Mouse (Mus musculus) midbrain, embryonic 15.5 days (tissue): ENCODE measurements around the gene Rp2. TPM values are rescaled to one million over a fixed set of nuclear protein-coding genes. Genes with fewer than 3 reads are reported as not detected.
"Not testable (repeated sequence)": the region's sequence is repeated elsewhere in the genome, so short reads cannot be mapped to it uniquely, and the experiment has no call there.

Experiments
- ATAC-seq: fragments of 200-750 bp; cut with Nextera tagmentation; replicated peaks from 2 replicates; pipeline ENCODE4 v1.8.0; 2017; ENCODE audit warnings: moderate TSS enrichment
- H3K27ac ChIP-seq: fragments of 300-500 bp; sonication (generic); 2 replicates; pipeline ENCODE4 v1.5.1; 2015; ENCODE audit warnings: mild to moderate bottlenecking, inconsistent platforms
- H3K27me3 ChIP-seq: fragments of 300-500 bp; sonication (generic); replicated peaks from 2 replicates; pipeline ENCODE4 v1.6.1; 2015; ENCODE audit warnings: inconsistent platforms
- H3K36me3 ChIP-seq: fragments of 300-500 bp; sonication (generic); replicated peaks from 2 replicates; pipeline ENCODE4 v1.6.1; 2015; ENCODE audit warnings: inconsistent platforms
- H3K4me1 ChIP-seq: fragments of 300-500 bp; sonication (generic); 2 replicates; pipeline ENCODE4 v1.6.1; 2015; ENCODE audit warnings: inconsistent platforms
- H3K4me2 ChIP-seq: fragments of 300-500 bp; sonication (generic); 2 replicates; pipeline ENCODE4 v1.6.1; 2015; ENCODE audit warnings: inconsistent platforms, mild to moderate bottlenecking, moderate library complexity
- H3K4me3 ChIP-seq: fragments of 300-500 bp; sonication (generic); 2 replicates; pipeline ENCODE4 v1.5.1; 2015; ENCODE audit warnings: mild to moderate bottlenecking, inconsistent platforms
- H3K9ac ChIP-seq: fragments of 300-500 bp; sonication (generic); 2 replicates; pipeline ENCODE4 v1.6.1; 2015; ENCODE audit warnings: mild to moderate bottlenecking, inconsistent platforms
- H3K9me3 ChIP-seq: fragments of 300-500 bp; sonication (generic); 2 replicates; pipeline ENCODE4 v1.6.1; 2016; ENCODE audit warnings: inconsistent platforms
- WGBS: fragments of 180-500 bp; shearing (Covaris S2); methylation state at CpG from one replicate; pipeline ENCODE4 v1.1.7; 2015; ENCODE audit warnings: mixed read lengths; 5-methylcytosine and 5-hydroxymethylcytosine counted together
- polyA plus RNA-seq: library from polyadenylated mRNA; unstranded; fragments of >200 nt; fragmentation: Nextera tagmentation; extraction: Ambion mirVana; gene quantifications from 2 replicates; pipeline ENCODE4 v1.2.1, GENCODE M21; 2015

The Rp2 gene
- polyA plus RNA-seq, result 13.0 and 14.9 TPM in 2 replicates

GRCm38 (mm10) chrX:20364391-20365365 lies at the start of gene Rp2:
Gene Rp2 (plus strand): TSS chrX:20364481.
- no peaks in the 10 kb centered on the region for H3K27me3 ChIP-seq
- H3K9ac ChIP-seq, result peak within 1 kb of the TSS; percentile 74
- no peaks in the 10 kb centered on the region for H3K9me3 ChIP-seq
- peak within 1 kb of the TSS; percentile 71 for H3K27ac ChIP-seq
- H3K4me1 ChIP-seq, result peaks cover 4% of the 10 kb centered on the region; the same call in 1 of the 2 replicates
- WGBS, result 18% methylated on average over 35 of the region's 35 CpGs
- H3K4me2 ChIP-seq, result peak within 1 kb of the TSS; percentile 58
- H3K36me3 ChIP-seq, result no peaks in the 10 kb centered on the region
- peak; percentile 100 for ATAC-seq
- H3K4me3 ChIP-seq, result peak within 1 kb of the TSS; percentile 65

GRCm38 (mm10) chrX:20332756-20333155 lies 31.5 kb upstream of the Rp2 start:
- no peak overlapping the region for H3K4me2 ChIP-seq
- H3K9me3 ChIP-seq, result no peaks in the 10 kb centered on the region
- H3K4me3 ChIP-seq, result no peak overlapping the region
- no peak for ATAC-seq
- no peaks in the 10 kb centered on the region for H3K27me3 ChIP-seq
- no peak overlapping the region for H3K27ac ChIP-seq
- no peak overlapping the region for H3K9ac ChIP-seq
- H3K36me3 ChIP-seq, result no peaks in the 10 kb centered on the region
- no peaks in the 10 kb centered on the region for H3K4me1 ChIP-seq
- 43% methylated on average over 1 of the region's 1 CpGs for WGBS

DNA sequence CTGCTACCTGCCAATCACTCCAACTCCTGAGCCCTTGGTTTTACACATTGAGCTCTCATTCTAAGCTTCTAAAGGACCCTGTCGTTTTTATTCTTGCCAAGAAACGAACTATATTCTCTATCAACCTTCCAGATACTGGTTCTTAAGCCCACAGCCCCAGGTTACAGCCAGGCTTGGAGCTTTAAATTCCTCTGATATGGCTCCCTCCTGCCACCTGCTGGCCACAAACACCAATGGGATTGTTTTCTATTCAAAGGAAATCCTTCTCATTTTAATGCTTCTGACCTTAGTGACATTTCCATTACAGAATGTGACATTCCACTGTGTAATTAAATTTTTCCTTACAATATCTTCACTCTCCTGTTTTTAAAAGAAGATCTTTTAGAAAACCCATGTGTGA lies 28.6 kb upstream of the Rp2 start:
- no peaks in the 10 kb centered on the region for H3K27me3 ChIP-seq
- H3K27ac ChIP-seq, result no peak overlapping the region
- no peaks in the 10 kb centered on the region for H3K4me1 ChIP-seq
- no peaks in the 10 kb centered on the region for H3K9me3 ChIP-seq
- H3K36me3 ChIP-seq, result no peaks in the 10 kb centered on the region
- no peak overlapping the region for H3K4me2 ChIP-seq
- no peak overlapping the region for H3K9ac ChIP-seq
- ATAC-seq, result no peak
- H3K4me3 ChIP-seq, result no peak overlapping the region
- WGBS, result 28% methylated on average over 2 of the region's 2 CpGs

DNA sequence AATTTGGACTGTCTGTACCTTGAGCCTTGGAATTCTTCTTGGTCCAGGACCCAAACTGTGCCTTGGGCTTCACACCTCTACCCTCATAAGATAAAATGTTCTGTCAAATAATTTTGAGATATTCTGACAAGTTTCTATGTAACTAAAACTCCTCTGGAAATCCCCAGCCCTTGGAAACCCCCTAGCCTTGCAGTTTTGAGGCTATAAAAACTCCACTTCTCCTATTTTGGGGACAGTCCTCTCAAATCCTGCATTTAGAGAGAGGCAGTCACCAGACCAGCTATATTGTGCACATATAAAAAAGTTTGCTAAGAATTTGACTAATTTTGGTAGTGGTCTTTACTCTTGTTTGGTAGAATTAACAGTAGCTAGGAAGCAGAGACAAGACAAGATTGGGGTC lies 19.3 kb upstream of the Rp2 start:
- no peak overlapping the region for H3K27ac ChIP-seq
- H3K9ac ChIP-seq, result no peak overlapping the region
- no peak for ATAC-seq
- no peaks in the 10 kb centered on the region for H3K4me1 ChIP-seq
- H3K4me2 ChIP-seq, result no peak overlapping the region
- H3K27me3 ChIP-seq, result no peaks in the 10 kb centered on the region
- no peak overlapping the region for H3K4me3 ChIP-seq
- H3K36me3 ChIP-seq, result no peaks in the 10 kb centered on the region
- no peaks in the 10 kb centered on the region for H3K9me3 ChIP-seq

DNA sequence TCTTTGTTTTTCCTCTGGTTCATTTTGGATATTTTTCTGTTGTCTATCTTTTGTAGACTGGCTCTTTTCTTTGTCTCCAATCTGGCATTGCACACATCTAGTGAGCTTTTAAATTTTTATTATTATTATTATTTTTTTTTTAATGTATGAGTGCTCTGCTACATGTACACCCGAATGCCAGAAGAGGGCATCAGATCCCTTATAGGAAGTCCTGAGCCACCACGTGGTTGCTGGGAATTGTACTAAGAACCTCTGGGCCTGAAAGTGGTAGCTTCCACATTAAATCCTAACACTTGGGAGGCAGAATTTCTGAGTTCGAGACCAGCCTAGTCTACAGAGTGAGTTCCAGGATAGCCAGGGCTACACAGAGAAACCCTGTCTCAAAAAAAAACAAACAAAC lies 17.9 kb upstream of the Rp2 start:
- 68% methylated on average over 3 of the region's 3 CpGs for WGBS
- no peaks in the 10 kb centered on the region for H3K27me3 ChIP-seq
- no peak for ATAC-seq

GRCm38 (mm10) chrX:20350241-20350640 lies 14.0 kb upstream of the Rp2 start:
- H3K4me2 ChIP-seq, H3K4me3 ChIP-seq, H3K36me3 ChIP-seq, H3K27ac ChIP-seq, ATAC-seq, H3K9me3 ChIP-seq, H3K4me1 ChIP-seq, H3K27me3 ChIP-seq, H3K9ac ChIP-seq: not testable (repeated sequence)
- WGBS, result 92% methylated on average over 4 of the region's 4 CpGs

More for the DNA sequence above, 17.9 kb upstream of the Rp2 start:
- Histone ChIP-seq H3K4me1 (no peaks in the 10 kb centered on the region), H3K36me3 (no peaks in the 10 kb centered on the region), H3K4me2 (no peak overlapping the region), H3K9me3 (no peaks in the 10 kb centered on the region), H3K27ac (no peak overlapping the region), H3K9ac (no peak overlapping the region), H3K4me3 (no peak overlapping the region)

DNA sequence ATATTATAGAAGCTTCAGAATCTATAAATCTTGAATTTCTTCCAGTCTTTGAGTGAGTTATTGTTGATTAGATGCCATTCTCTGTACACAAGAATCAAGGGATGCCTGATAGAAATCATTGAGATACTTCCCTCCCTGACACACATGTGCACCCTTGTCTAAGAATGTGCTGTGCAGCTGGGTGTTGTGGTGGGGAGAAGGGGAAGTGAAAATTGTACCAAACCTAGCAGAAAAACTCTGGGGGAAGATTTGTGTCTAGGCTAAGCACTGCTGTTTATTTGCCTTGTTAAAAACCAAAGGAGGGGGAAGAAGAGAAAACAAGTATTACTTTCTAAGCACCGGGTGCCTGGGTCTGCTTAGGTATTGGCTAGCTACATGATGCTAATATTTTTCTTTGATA lies 9.0 kb upstream of the Rp2 start:
- H3K4me1 ChIP-seq, result no peaks in the 10 kb centered on the region
- H3K36me3 ChIP-seq, result no peaks in the 10 kb centered on the region
- no peak overlapping the region for H3K4me3 ChIP-seq
- ATAC-seq, result no peak
- WGBS, result 89% methylated on average over 1 of the region's 1 CpGs
- no peak overlapping the region for H3K4me2 ChIP-seq
- no peak overlapping the region for H3K9ac ChIP-seq
- H3K27me3 ChIP-seq, result no peaks in the 10 kb centered on the region
- H3K27ac ChIP-seq, result no peak overlapping the region
- no peaks in the 10 kb centered on the region for H3K9me3 ChIP-seq

GRCm38 (mm10) chrX:20356309-20356708 lies 8.0 kb upstream of the Rp2 start:
- no peak overlapping the region for H3K27ac ChIP-seq
- no peaks in the 10 kb centered on the region for H3K4me1 ChIP-seq
- WGBS, result 38% methylated on average over 3 of the region's 3 CpGs
- no peaks in the 10 kb centered on the region for H3K27me3 ChIP-seq
- H3K4me3 ChIP-seq, result no peak overlapping the region
- no peak overlapping the region for H3K9ac ChIP-seq
- H3K36me3 ChIP-seq, result no peaks in the 10 kb centered on the region
- H3K4me2 ChIP-seq, result no peak overlapping the region
- H3K9me3 ChIP-seq, result no peaks in the 10 kb centered on the region
- no peak for ATAC-seq

DNA sequence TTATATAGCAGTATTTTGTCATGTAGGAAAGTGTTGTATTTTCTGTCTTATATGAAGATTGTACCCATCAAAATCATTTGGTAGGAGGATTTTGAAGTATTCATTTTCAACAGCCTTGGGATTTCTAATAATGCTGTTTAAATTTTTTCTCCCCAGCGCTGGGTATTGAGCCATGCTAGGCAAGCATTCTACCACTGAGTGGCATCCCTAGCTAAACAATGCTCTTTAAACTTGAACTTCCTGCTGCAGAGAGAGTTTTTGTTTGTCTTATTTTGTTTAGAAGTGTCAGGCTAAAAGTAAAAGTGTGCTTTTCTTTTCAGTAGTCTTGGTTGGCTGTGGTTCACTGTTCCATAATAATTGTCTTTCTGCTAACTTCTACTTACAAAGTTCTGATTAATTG lies 1.8 kb downstream of the Rp2 start:
- H3K9ac ChIP-seq, result no peak overlapping the region
- 48% methylated on average over 1 of the region's 1 CpGs for WGBS

DNA sequence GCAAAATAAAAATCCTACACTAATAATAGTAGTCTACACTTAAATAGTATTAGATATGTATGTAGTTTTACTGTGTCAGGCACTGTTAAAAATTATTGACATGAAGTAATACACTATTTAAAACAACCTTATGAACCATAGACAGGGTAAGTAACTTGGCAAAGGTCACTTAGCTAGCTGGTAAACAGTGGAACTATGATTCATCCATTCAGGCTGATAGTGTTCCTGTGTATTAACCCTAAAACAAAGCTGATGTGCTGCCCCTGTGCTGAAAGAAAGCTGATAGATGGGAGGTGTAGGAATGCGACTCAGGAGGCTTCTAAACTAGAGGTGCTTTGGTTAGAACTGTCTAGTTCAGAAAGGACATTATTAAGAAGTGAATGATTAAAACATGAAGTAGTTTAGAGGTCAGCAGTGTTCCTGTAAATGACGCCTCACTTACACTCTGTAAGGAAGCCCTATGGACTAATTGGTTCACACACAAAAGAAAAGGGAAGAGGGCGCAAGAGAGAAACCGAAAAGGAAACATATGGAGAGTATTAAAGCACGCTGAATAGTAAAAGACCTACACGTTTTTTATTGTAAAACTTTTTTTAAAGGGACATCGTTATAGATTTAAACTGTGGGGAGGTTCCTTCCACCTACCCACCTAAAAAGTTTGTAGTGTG lies 15.2 kb downstream of the Rp2 start:
- WGBS, result 76% methylated on average over 7 of the region's 7 CpGs
- no peaks in the 10 kb centered on the region for H3K9me3 ChIP-seq
- no peaks in the 10 kb centered on the region for H3K36me3 ChIP-seq

More for the DNA sequence above, 1.8 kb downstream of the Rp2 start:
- no peak for ATAC-seq
- Histone ChIP-seq H3K27ac (no peak overlapping the region), H3K4me2 (peak overlapping the region; percentile 34), H3K36me3 (no peaks in the 10 kb centered on the region), H3K9me3 (no peaks in the 10 kb centered on the region), H3K27me3 (no peaks in the 10 kb centered on the region), H3K4me3 (peak overlapping the region; percentile 9), H3K4me1 (peaks cover 4% of the 10 kb centered on the region; the same call in 1 of the 2 replicates)

DNA sequence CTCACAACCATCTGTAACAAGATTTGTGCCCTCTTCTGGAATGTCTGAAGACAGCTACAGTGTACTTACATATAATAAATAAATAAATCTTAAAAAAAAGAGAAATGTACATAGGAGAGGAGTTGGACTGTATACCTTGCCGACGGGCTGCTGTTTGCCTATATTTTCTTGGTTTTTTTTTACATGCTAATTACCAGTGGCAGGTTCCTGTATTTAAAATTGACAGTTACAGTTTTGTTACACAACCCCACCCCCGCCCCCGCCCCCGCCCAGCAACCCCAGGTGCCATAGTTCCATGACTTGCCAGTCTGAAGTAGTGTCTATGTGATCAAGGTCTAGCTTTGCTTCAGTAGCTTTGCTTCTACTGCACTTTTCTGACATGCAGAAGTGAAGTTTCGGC lies 18.0 kb downstream of the Rp2 start:
- no peaks in the 10 kb centered on the region for H3K9me3 ChIP-seq
- H3K36me3 ChIP-seq, result no peaks in the 10 kb centered on the region
- WGBS, result 85% methylated on average over 6 of the region's 6 CpGs
- no peaks in the 10 kb centered on the region for H3K4me1 ChIP-seq
- no peak overlapping the region for H3K4me3 ChIP-seq
- ATAC-seq, result no peak
- no peak overlapping the region for H3K27ac ChIP-seq
- no peaks in the 10 kb centered on the region for H3K27me3 ChIP-seq
- no peak overlapping the region for H3K9ac ChIP-seq
- no peak overlapping the region for H3K4me2 ChIP-seq

More for the DNA sequence above, 15.2 kb downstream of the Rp2 start:
- no peak overlapping the region for H3K4me3 ChIP-seq
- no peak for ATAC-seq
- no peak overlapping the region for H3K27ac ChIP-seq
- no peak overlapping the region for H3K9ac ChIP-seq
- no peak overlapping the region for H3K4me2 ChIP-seq
- no peaks in the 10 kb centered on the region for H3K4me1 ChIP-seq
- H3K27me3 ChIP-seq, result no peaks in the 10 kb centered on the region

DNA sequence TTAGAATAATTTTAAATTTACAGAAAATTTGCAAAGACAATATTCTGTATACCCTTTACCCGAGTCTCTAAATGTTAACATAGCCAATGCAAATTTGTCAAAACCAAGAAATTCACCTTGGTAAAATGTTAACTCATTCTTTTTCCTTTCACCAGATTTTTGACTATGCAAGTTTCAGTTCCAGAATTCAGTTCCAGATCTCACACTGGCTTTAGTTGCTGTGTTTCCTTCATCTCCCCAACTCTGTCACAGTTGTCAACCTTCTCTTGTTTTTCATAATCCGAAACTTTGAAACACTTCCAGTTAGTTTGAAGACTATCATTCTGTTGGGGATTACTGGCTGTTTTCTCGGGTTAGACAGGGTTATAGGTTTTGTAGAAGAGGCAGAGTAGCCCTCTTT lies 22.7 kb downstream of the Rp2 start:
- Histone ChIP-seq H3K9me3 (no peaks in the 10 kb centered on the region), H3K27me3 (no peaks in the 10 kb centered on the region), H3K4me1 (no peaks in the 10 kb centered on the region), H3K9ac (no peak overlapping the region), H3K4me2 (no peak overlapping the region), H3K36me3 (no peaks in the 10 kb centered on the region), H3K27ac (no peak overlapping the region), H3K4me3 (no peak overlapping the region)
- 72% methylated on average over 3 of the region's 3 CpGs for WGBS
- no peak for ATAC-seq
